Mouse (Mus musculus): ENCODE measurements around the gene Cdc34. TPM values are rescaled to one million over a fixed set of nuclear protein-coding genes. Genes with fewer than 3 reads are reported as not detected.
A peak's percentile ranks its signal among the peaks of the same experiment; 100 is the strongest.
"Not testable (repeated sequence)": the region's sequence is repeated elsewhere in the genome, so short reads cannot be mapped to it uniquely, and the experiment has no call there.

Cdc34 gene
- polyA plus RNA-seq, 1 experiment: 74.9 TPM

DNA sequence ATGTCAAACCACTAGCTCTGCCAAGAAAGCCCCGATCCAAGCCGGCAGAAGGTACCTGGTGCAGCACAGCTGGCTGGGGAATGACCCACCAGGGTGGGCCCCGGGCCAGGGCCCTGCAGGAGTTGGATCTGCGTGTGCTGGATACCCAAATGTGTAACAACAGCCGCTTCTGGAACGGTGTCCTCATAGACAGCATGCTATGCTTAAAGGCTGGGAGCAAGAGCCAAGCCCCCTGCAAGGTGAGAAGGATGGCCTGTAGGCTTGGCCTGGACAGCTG, 12.3 kb downstream of the Cdc34 start:
- peaks cover 22% of the 10 kb centered on the region for H3K4me1 ChIP-seq (ENCODE audit: control insufficient read depth, insufficient read depth, low read length)
- TF ChIP-seq CTCF (IDR thresholded peaks at IDR 0.05; ENCODE audit: low read depth, low read length) (no peak), POLR2A (IDR thresholded peaks at IDR 0.05; ENCODE audit: borderline replicate concordance, low read depth, low read length) (no peak)

DNA sequence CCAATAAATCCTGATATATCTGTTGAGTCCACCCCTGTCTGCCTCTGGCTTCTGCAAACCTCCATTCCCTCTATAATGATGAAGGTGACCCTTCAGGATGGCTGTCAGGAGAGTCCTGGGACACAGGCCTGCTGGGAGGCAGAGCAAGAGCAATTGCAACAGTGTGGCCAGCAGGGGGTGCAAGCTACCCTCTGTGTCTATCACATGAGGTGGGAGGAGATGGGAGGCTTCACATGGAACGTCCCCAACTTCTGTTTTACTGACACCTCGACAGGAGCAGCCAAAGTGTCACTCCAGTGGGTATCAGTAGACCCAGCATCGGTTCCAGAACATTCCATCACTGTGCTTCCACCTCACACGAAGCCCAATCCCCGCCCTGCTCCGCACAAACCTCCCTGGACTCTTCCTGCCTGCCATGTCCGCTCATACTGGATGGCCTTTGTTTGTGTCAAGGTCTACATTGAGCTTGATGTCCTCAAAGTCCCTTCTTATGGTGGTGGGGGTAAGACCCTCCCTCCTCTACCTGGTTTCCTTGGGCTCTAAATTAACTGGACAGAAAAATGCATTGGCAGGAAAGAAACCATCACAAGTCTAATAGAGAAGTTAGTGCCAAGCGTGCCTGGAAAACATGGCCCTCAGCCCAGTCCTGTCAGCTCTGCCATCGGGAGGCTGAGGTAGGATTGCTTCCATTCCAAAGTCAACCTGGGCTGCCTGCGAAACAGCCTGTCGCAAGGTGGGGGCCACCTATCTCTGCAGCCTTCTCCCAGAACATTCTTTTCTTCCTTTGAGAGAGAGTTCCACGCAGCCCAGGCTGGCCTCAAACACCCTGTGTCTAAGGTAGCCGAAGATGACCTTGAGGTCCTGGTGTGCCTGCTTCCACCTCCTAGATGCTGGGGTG, 13.5 kb downstream of the Cdc34 start:
- no peak overlapping the region for H3K4me3 ChIP-seq (ENCODE audit: insufficient read depth, low read length)
- H3K4me1 ChIP-seq (ENCODE audit: control insufficient read depth, insufficient read depth, low read length): peaks cover 22% of the 10 kb centered on the region
- H3K27ac ChIP-seq (ENCODE audit: insufficient read depth, low read depth, low read length): no peak overlapping the region
- TF ChIP-seq POLR2A (IDR thresholded peaks at IDR 0.05; ENCODE audit: borderline replicate concordance, low read depth, low read length): no peak
- peak; percentile 77 for TF ChIP-seq CTCF (IDR thresholded peaks at IDR 0.05; ENCODE audit: low read depth, low read length)

More for the DNA sequence above, 12.3 kb downstream of the Cdc34 start:
- Histone ChIP-seq H3K4me3 (ENCODE audit: insufficient read depth, low read length) (no peak overlapping the region), H3K27ac (ENCODE audit: insufficient read depth, low read depth, low read length) (no peak overlapping the region)

DNA sequence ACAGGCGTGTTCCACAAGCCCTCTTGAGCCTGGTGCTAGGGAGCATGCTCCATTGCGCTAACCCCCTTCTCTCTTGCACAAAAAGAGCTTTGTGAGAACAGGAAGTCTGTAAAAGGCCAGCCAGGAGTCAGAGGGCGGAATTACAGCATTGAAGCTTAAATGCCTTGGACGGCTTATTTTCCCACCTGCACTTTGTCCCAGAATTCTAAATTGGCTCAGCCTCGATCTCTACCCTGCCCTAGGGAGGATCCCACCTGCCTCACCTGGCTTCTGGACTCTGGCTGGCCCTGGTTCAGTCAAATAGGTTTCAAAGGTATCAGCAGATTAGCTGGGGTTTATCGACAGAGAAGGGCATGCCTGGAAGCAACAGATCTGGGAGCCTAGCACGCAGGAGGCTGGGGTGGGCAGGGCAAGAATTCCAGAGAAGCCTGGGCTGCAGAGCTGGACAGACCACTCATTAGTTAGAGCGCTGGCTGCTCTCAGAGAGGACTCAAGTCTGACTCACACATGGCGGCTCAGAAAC, 14.2 kb downstream of the Cdc34 start:
- H3K4me3 ChIP-seq (ENCODE audit: insufficient read depth, low read length): no peak overlapping the region
- H3K27ac ChIP-seq (ENCODE audit: insufficient read depth, low read depth, low read length): no peak overlapping the region

DNA sequence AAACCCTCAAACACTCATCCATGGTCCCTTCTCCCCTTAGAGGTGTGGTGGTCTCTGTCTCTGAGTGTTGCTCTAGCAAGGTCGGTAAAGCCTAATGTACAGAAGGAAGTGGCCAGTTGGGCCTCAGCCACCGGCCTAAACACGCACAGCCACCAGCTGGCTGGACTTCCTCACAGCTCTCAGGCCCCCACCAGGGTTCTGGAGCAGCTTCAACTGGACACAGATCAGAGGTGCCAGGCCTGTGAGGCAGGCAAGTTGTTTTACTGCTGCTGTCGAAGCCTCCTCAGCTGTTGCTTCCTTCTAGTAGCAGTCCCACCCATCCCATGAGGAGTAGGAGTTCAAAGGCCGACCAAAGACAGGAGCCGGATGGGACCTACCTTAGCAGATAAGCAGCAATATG, 15.9 kb downstream of the Cdc34 start:
- TF ChIP-seq CTCF (IDR thresholded peaks at IDR 0.05; ENCODE audit: low read depth, low read length): no peak
- no peak for TF ChIP-seq POLR2A (IDR thresholded peaks at IDR 0.05; ENCODE audit: borderline replicate concordance, low read depth, low read length)
- no peak overlapping the region for H3K4me3 ChIP-seq (ENCODE audit: insufficient read depth, low read length)
- H3K4me1 ChIP-seq (ENCODE audit: control insufficient read depth, insufficient read depth, low read length): peaks cover 22% of the 10 kb centered on the region
- H3K27ac ChIP-seq (ENCODE audit: insufficient read depth, low read depth, low read length): no peak overlapping the region

More for the DNA sequence above, 14.2 kb downstream of the Cdc34 start:
- TF ChIP-seq POLR2A (IDR thresholded peaks at IDR 0.05; ENCODE audit: borderline replicate concordance, low read depth, low read length): no peak
- TF ChIP-seq CTCF (IDR thresholded peaks at IDR 0.05; ENCODE audit: low read depth, low read length): no peak
- H3K4me1 ChIP-seq (ENCODE audit: control insufficient read depth, insufficient read depth, low read length): peaks cover 22% of the 10 kb centered on the region

DNA sequence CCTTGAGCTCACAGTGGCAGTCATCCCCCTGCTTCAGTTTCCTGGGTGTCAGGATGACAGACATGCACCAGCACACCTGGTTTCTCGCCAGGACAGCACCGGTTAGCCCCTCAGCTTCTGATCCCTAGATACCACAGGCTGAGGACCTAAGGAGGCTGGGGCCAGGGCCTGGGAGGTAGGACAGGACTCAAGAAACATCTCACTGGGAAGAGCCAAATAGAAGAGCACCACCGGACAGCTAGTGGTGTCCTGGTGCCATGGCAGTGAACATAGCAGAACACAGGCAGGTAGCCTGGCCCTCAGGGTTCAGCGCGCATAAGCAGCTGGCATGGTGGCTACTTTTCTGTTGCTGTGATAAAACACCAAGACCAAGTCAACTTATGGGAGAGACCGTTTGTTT, 16.5 kb downstream of the Cdc34 start:
- H3K4me1 ChIP-seq (ENCODE audit: control insufficient read depth, insufficient read depth, low read length): peaks cover 22% of the 10 kb centered on the region

DNA sequence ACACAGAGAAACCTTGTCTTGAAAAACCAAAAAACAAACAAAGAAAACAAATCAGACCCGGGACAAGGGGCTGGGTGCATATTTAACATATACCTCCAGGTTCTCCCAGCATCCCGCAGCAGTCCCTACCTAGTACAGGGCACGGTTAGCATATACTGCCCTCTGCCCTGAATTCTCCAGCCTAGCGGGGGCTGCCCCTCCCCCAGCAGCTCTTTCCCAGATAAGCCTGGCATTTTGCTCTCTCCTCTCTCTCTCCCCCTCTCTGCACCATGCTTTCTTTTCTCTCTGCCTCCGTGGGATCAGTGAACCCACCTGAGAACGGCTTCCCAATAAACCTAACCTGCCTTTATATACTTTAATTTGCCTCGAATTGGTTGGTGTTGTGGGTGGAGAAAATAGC, 18.7 kb downstream of the Cdc34 start:
- TF ChIP-seq CTCF (IDR thresholded peaks at IDR 0.05; ENCODE audit: low read depth, low read length): no peak
- TF ChIP-seq POLR2A (IDR thresholded peaks at IDR 0.05; ENCODE audit: borderline replicate concordance, low read depth, low read length): no peak
- H3K4me3 ChIP-seq (ENCODE audit: insufficient read depth, low read length): no peak overlapping the region
- peaks cover 27% of the 10 kb centered on the region for H3K4me1 ChIP-seq (ENCODE audit: control insufficient read depth, insufficient read depth, low read length)
- H3K27ac ChIP-seq (ENCODE audit: insufficient read depth, low read depth, low read length): no peak overlapping the region

More for the DNA sequence above, 16.5 kb downstream of the Cdc34 start:
- Histone ChIP-seq H3K27ac (ENCODE audit: insufficient read depth, low read depth, low read length) (no peak overlapping the region), H3K4me3 (ENCODE audit: insufficient read depth, low read length) (no peak overlapping the region)
- TF ChIP-seq POLR2A (IDR thresholded peaks at IDR 0.05; ENCODE audit: borderline replicate concordance, low read depth, low read length): no peak
- TF ChIP-seq CTCF (IDR thresholded peaks at IDR 0.05; ENCODE audit: low read depth, low read length): no peak

DNA sequence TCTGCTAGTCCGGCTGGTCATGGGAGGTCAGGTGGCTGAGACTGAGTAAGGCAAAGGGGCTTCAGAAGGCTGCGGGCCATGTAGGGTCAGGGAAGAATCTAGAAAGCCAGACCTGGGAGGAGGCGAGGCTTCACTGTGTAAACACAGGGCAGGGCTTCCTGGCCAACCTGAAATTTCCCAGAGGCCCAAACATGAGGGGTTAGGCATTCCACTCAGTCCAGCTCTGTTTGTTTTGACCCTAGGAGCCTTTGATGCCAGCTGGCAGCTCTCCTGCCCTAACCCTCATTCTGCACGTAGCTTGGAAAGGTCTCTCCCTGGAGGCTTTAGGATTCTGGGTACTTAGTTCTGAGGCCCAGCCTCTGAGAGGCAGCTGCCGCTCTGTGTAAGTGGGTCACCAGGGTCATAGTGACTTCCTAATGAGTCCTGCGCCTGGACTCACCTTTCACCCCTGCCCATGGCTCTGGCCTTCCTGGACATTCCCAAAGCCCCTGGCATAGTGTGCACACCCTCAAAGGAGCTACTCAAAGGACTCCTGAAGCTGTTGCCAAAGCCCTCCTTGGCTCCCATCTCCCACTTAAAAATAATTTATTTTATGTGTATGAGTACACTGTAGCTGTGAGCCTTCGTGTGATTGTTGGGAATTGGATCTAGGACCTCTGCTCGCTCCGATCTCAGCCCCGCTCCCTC, 19.6 kb downstream of the Cdc34 start:
- Histone ChIP-seq H3K27ac (ENCODE audit: insufficient read depth, low read depth, low read length) (no peak overlapping the region), H3K4me1 (ENCODE audit: control insufficient read depth, insufficient read depth, low read length) (peaks cover 27% of the 10 kb centered on the region), H3K4me3 (ENCODE audit: insufficient read depth, low read length) (no peak overlapping the region)
- TF ChIP-seq POLR2A (IDR thresholded peaks at IDR 0.05; ENCODE audit: borderline replicate concordance, low read depth, low read length) (no peak), CTCF (IDR thresholded peaks at IDR 0.05; ENCODE audit: low read depth, low read length) (no peak)

DNA sequence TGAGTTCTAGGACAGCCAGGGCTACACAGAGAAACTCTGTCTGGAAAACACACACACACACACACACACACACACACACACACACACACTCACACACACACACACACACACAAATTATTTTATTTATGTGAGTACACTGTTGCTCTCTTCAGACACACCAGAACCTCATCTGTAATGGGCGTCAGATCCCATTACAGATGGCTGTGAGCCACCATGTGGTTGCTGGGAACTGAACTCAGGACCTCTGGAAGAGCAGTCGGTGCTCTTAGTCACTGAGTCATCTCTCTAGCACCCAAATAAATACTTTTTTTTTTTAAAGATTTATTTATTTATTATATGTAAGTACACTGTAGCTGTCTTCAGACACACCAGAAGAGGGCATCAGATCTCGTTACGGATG, 21.0 kb downstream of the Cdc34 start:
- peaks cover 17% of the 10 kb centered on the region for H3K4me1 ChIP-seq (ENCODE audit: control insufficient read depth, insufficient read depth, low read length)
- H3K27ac ChIP-seq (ENCODE audit: insufficient read depth, low read depth, low read length); H3K4me3 ChIP-seq (ENCODE audit: insufficient read depth, low read length): not testable (repeated sequence)

DNA sequence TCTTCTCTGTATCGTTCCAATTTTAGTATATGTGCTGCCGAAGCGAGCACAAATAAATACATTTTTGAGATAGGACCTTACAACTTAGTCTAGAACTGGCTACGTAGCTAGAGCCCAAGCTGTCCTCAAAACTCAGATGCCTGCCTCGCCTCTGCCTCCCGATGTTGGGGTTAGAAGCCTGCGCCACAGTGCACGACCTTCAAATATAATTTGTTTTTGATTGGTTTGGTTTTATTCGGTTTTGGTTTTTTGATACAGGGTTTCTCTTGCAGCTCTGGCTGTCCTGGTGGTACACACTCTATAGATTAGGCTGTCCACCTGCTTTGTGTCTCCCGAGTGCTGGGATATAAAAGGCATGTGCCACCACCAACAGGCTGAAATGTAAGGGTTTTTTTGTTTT, 21.5 kb downstream of the Cdc34 start:
- peak overlapping the region; percentile 48 for H3K4me3 ChIP-seq (ENCODE audit: insufficient read depth, low read length)
- no peak for TF ChIP-seq POLR2A (IDR thresholded peaks at IDR 0.05; ENCODE audit: borderline replicate concordance, low read depth, low read length)
- no peak for TF ChIP-seq CTCF (IDR thresholded peaks at IDR 0.05; ENCODE audit: low read depth, low read length)
- no peak overlapping the region for H3K27ac ChIP-seq (ENCODE audit: insufficient read depth, low read depth, low read length)
- peaks cover 15% of the 10 kb centered on the region for H3K4me1 ChIP-seq (ENCODE audit: control insufficient read depth, insufficient read depth, low read length)

Data from bone marrow macrophage, adult 2 months (primary cell).